Mouse (Mus musculus) heart, postnatal 0 days (tissue): Measurements from ENCODE around the gene Six5.

Experiments
- CTCF ChIP-seq: IDR thresholded peaks from 2 replicates; pipeline ENCODE4 v1.5.1; 2016; ENCODE audit warnings: antibody characterized with exemption, control low read depth, low read depth
- EP300 ChIP-seq: IDR thresholded peaks from 2 replicates; pipeline ENCODE4 v1.6.1; 2016; ENCODE audit warnings: antibody characterized with exemption, low read depth

DNA sequence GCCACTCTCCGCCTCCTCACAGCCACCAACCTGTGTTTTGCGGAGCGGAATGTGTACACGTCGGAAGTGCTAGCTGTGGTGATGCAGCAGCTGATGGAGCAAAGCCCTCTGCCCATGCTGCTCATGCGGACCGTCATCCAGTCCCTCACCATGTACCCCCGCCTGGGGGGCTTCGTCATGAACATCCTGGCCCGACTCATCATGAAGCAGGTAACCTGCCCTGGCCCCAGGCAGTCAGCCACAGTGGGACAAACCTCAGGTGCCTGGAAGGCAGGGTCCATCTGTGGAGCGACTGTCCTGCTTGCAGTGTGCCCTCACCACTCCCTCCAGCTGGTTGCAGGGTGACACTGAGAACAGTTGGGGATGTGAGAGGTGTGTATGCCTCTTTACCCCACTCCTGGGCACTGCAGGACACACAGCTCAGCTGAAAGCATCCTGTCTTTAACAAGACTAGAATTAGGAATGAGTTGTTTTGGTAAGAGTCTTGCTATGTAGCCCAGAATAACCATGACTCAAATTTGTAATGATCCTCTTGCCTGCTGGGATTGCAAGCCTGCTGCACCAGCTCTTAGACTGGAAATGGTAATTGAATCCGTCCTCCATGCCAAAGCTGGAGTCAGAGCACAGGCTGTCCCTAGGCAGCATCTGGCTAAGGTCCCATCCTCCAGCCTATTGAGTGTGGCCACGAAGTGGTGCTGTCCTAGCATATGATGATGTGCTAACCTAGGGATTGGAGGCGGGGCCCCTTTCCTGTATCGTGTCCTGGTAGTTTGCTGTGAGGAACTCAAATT is 41.9 kb upstream of the Six5 start:
- no peak for TF ChIP-seq CTCF
- TF ChIP-seq EP300: no peak
